Mouse (Mus musculus) mesoderm, embryonic 11.5 days (tissue): ENCODE data around the gene Sfmbt2.

Experiments
- DNase-seq: peaks from one replicate; pipeline ENCODE4 v3.0.0-alpha.2; 2012; ENCODE audit warnings: low read depth, low spot score

Sfmbt2 gene

GRCm38 (mm10) chr2:10558816-10559215 lies 188.5 kb downstream of the Sfmbt2 start:
- DNase-seq, result no peak

GRCm38 (mm10) chr2:10565491-10565890 lies 195.2 kb downstream of the Sfmbt2 start:
- no peak for DNase-seq

- DNase-seq, result peak; percentile 14
Observed at GRCm38 (mm10) chr2:10569392-10569791, 199.1 kb downstream of the Sfmbt2 start.

- DNase-seq, result no peak
Observed at GRCm38 (mm10) chr2:10572311-10572710, 202.0 kb downstream of the Sfmbt2 start.

GRCm38 (mm10) chr2:10575962-10576740 lies 205.8 kb downstream of the Sfmbt2 start:
- DNase-seq, result no peak

- no peak for DNase-seq
Observed at GRCm38 (mm10) chr2:10582673-10583072, 212.4 kb downstream of the Sfmbt2 start.

GRCm38 (mm10) chr2:10583103-10583502 lies 212.8 kb downstream of the Sfmbt2 start:
- DNase-seq, result no peak

GRCm38 (mm10) chr2:10591310-10591709 lies 221.0 kb downstream of the Sfmbt2 start:
- no peak for DNase-seq

GRCm38 (mm10) chr2:10615500-10615899 lies 245.2 kb downstream of the Sfmbt2 start:
- no peak for DNase-seq
